Mouse (Mus musculus): ENCODE data around the gene Wee1. TPM values are rescaled to one million over a fixed set of nuclear protein-coding genes. Genes with fewer than 3 reads are reported as not detected.

The Wee1 gene
- 22.5 and 25.5 TPM in 2 replicates for polyA plus RNA-seq (2015; fragmentation: Nextera tagmentation; extraction: Ambion mirVana)

- peak; percentile 97 for ATAC-seq (replicated peaks; ENCODE audit: insufficient number of reproducible peaks, insufficient read depth, low FRiP score, low read depth)
- peak within 1 kb of the TSS; percentile 98 for H3K4me3 ChIP-seq
- peak within 1 kb of the TSS; percentile 94 for H3K9ac ChIP-seq
- no peaks in the 10 kb centered on the region for H3K27me3 ChIP-seq
- H3K36me3 ChIP-seq: no peaks in the 10 kb centered on the region
- under 1% methylated on average over 81 of the region's 81 CpGs for WGBS
- H3K27ac ChIP-seq: peak within 1 kb of the TSS; percentile 98
- peaks cover 26% of the 10 kb centered on the region for H3K4me1 ChIP-seq (replicated peaks)
- H3K4me2 ChIP-seq: peak within 1 kb of the TSS; percentile 66
- H3K9me3 ChIP-seq (replicated peaks): no peaks in the 10 kb centered on the region
These were observed at the start of gene Wee1 for GRCm38 (mm10) chr7:110121516-110122288. TSS of gene Wee1 (plus strand) at chr7:110122046.

- Histone ChIP-seq H3K9me3 (replicated peaks) (no peaks in the 10 kb centered on the region), H3K36me3 (peaks cover 92% of the 10 kb centered on the region), H3K27me3 (no peaks in the 10 kb centered on the region), H3K4me1 (replicated peaks) (no peaks in the 10 kb centered on the region), H3K4me3 (no peak overlapping the region), H3K9ac (no peak overlapping the region), H3K27ac (no peak overlapping the region), H3K4me2 (no peak overlapping the region)
- 80% methylated on average over 5 of the region's 5 CpGs for WGBS
- ATAC-seq (replicated peaks; ENCODE audit: insufficient number of reproducible peaks, insufficient read depth, low FRiP score, low read depth): no peak
These were observed 43.7 kb upstream of the Wee1 start for GRCm38 (mm10) chr7:110078168-110078567.

- no peak for ATAC-seq (replicated peaks; ENCODE audit: insufficient number of reproducible peaks, insufficient read depth, low FRiP score, low read depth)
- H3K9ac ChIP-seq: no peak overlapping the region
- no peak overlapping the region for H3K4me3 ChIP-seq
- no peak overlapping the region for H3K27ac ChIP-seq
- H3K4me1 ChIP-seq (replicated peaks): no peaks in the 10 kb centered on the region
- no peak overlapping the region for H3K4me2 ChIP-seq
- peaks cover 83% of the 10 kb centered on the region for H3K36me3 ChIP-seq
- no peaks in the 10 kb centered on the region for H3K9me3 ChIP-seq (replicated peaks)
- WGBS: 60% methylated on average over 13 of the region's 13 CpGs
- no peaks in the 10 kb centered on the region for H3K27me3 ChIP-seq
These were observed 38.3 kb upstream of the Wee1 start for GRCm38 (mm10) chr7:110083386-110084165.

GRCm38 (mm10) chr7:110085217-110085616, 36.6 kb upstream of the Wee1 start:
- no peak overlapping the region for H3K27ac ChIP-seq
- no peaks in the 10 kb centered on the region for H3K4me1 ChIP-seq (replicated peaks)
- no peak overlapping the region for H3K4me2 ChIP-seq
- H3K9me3 ChIP-seq (replicated peaks): no peaks in the 10 kb centered on the region
- H3K9ac ChIP-seq: no peak overlapping the region
- no peaks in the 10 kb centered on the region for H3K27me3 ChIP-seq
- no peak for ATAC-seq (replicated peaks; ENCODE audit: insufficient number of reproducible peaks, insufficient read depth, low FRiP score, low read depth)
- H3K36me3 ChIP-seq: peaks cover 79% of the 10 kb centered on the region
- no peak overlapping the region for H3K4me3 ChIP-seq

- no peak overlapping the region for H3K9ac ChIP-seq
- no peaks in the 10 kb centered on the region for H3K9me3 ChIP-seq (replicated peaks)
- ATAC-seq (replicated peaks; ENCODE audit: insufficient number of reproducible peaks, insufficient read depth, low FRiP score, low read depth): no peak
- H3K27ac ChIP-seq: no peak overlapping the region
- H3K4me3 ChIP-seq: no peak overlapping the region
- no peaks in the 10 kb centered on the region for H3K27me3 ChIP-seq
- WGBS: 71% methylated on average over 4 of the region's 4 CpGs
- no peak overlapping the region for H3K4me2 ChIP-seq
- H3K36me3 ChIP-seq: peaks cover 73% of the 10 kb centered on the region
- H3K4me1 ChIP-seq (replicated peaks): no peaks in the 10 kb centered on the region
These were observed 33.9 kb upstream of the Wee1 start for GRCm38 (mm10) chr7:110087914-110088313.

- 85% methylated on average over 7 of the region's 7 CpGs for WGBS
These were observed 30.2 kb upstream of the Wee1 start for GRCm38 (mm10) chr7:110091670-110092069.

GRCm38 (mm10) chr7:110096332-110096731, 25.5 kb upstream of the Wee1 start:
- Histone ChIP-seq H3K4me3 (no peak overlapping the region), H3K9ac (no peak overlapping the region), H3K9me3 (replicated peaks) (no peaks in the 10 kb centered on the region), H3K36me3 (peaks cover 37% of the 10 kb centered on the region), H3K27ac (no peak overlapping the region), H3K27me3 (no peaks in the 10 kb centered on the region), H3K4me1 (replicated peaks) (0 out of 2 replicates have a peak, but pooled peaks cover 3% of the 10 kb centered on the region), H3K4me2 (no peak overlapping the region)
- ATAC-seq (replicated peaks; ENCODE audit: insufficient number of reproducible peaks, insufficient read depth, low FRiP score, low read depth): no peak
- WGBS: 83% methylated on average over 4 of the region's 4 CpGs

More at GRCm38 (mm10) chr7:110091670-110092069, 30.2 kb upstream of the Wee1 start:
- peaks cover 61% of the 10 kb centered on the region for H3K36me3 ChIP-seq
- no peak overlapping the region for H3K27ac ChIP-seq
- H3K9me3 ChIP-seq (replicated peaks): no peaks in the 10 kb centered on the region
- H3K4me3 ChIP-seq: no peak overlapping the region
- H3K27me3 ChIP-seq: no peaks in the 10 kb centered on the region
- H3K9ac ChIP-seq: no peak overlapping the region
- ATAC-seq (replicated peaks; ENCODE audit: insufficient number of reproducible peaks, insufficient read depth, low FRiP score, low read depth): no peak
- H3K4me1 ChIP-seq (replicated peaks): no peaks in the 10 kb centered on the region
- no peak overlapping the region for H3K4me2 ChIP-seq

GRCm38 (mm10) chr7:110097106-110097793, 24.6 kb upstream of the Wee1 start:
- WGBS: 58% methylated on average over 7 of the region's 7 CpGs

GRCm38 (mm10) chr7:110100854-110101253, 21.0 kb upstream of the Wee1 start:
- H3K4me2 ChIP-seq: no peak overlapping the region
- H3K9ac ChIP-seq: no peak overlapping the region
- no peak for ATAC-seq (replicated peaks; ENCODE audit: insufficient number of reproducible peaks, insufficient read depth, low FRiP score, low read depth)
- H3K4me3 ChIP-seq: no peak overlapping the region
- no peak overlapping the region for H3K27ac ChIP-seq
- 0 out of 2 replicates have a peak, but pooled peaks cover 3% of the 10 kb centered on the region for H3K4me1 ChIP-seq (replicated peaks)
- no peaks in the 10 kb centered on the region for H3K27me3 ChIP-seq
- WGBS: 49% methylated on average over 6 of the region's 6 CpGs
- no peaks in the 10 kb centered on the region for H3K36me3 ChIP-seq
- no peaks in the 10 kb centered on the region for H3K9me3 ChIP-seq (replicated peaks)

More at GRCm38 (mm10) chr7:110097106-110097793, 24.6 kb upstream of the Wee1 start:
- Histone ChIP-seq H3K4me2 (no peak overlapping the region), H3K9me3 (replicated peaks) (no peaks in the 10 kb centered on the region), H3K9ac (no peak overlapping the region), H3K4me3 (no peak overlapping the region), H3K4me1 (replicated peaks) (0 out of 2 replicates have a peak, but pooled peaks cover 3% of the 10 kb centered on the region), H3K27ac (no peak overlapping the region), H3K27me3 (no peaks in the 10 kb centered on the region), H3K36me3 (peaks cover 28% of the 10 kb centered on the region)
- ATAC-seq (replicated peaks; ENCODE audit: insufficient number of reproducible peaks, insufficient read depth, low FRiP score, low read depth): no peak

- Histone ChIP-seq H3K4me1 (replicated peaks) (0 out of 2 replicates have a peak, but pooled peaks cover 3% of the 10 kb centered on the region), H3K36me3 (no peaks in the 10 kb centered on the region), H3K9me3 (replicated peaks) (no peaks in the 10 kb centered on the region), H3K27me3 (no peaks in the 10 kb centered on the region), H3K4me3 (no peak overlapping the region), H3K9ac (no peak overlapping the region), H3K4me2 (no peak overlapping the region), H3K27ac (no peak overlapping the region)
- ATAC-seq (replicated peaks; ENCODE audit: insufficient number of reproducible peaks, insufficient read depth, low FRiP score, low read depth): no peak
- WGBS: 81% methylated on average over 5 of the region's 5 CpGs
These were observed 20.6 kb upstream of the Wee1 start for GRCm38 (mm10) chr7:110101266-110101665.

- 88% methylated on average over 5 of the region's 5 CpGs for WGBS
- no peaks in the 10 kb centered on the region for H3K9me3 ChIP-seq (replicated peaks)
- no peak overlapping the region for H3K27ac ChIP-seq
- H3K4me3 ChIP-seq: no peak overlapping the region
- peaks cover 13% of the 10 kb centered on the region for H3K4me1 ChIP-seq (replicated peaks)
- no peak overlapping the region for H3K4me2 ChIP-seq
- no peaks in the 10 kb centered on the region for H3K27me3 ChIP-seq
- no peaks in the 10 kb centered on the region for H3K36me3 ChIP-seq
- no peak for ATAC-seq (replicated peaks; ENCODE audit: insufficient number of reproducible peaks, insufficient read depth, low FRiP score, low read depth)
- H3K9ac ChIP-seq: no peak overlapping the region
These were observed 16.8 kb upstream of the Wee1 start for GRCm38 (mm10) chr7:110105041-110105440.

All from heart, embryonic 15.5 days (tissue).